24 mouse cellular contexts compared by ENCODE assay signal in genomic region chr5:17426930-17427329, GRCm38 (mm10). TPM values are rescaled to one million over a fixed set of nuclear protein-coding genes. Genes with fewer than 3 reads are reported as not detected.
"Had no signal": no experiment of that assay in that cellular context is flagged by ENCODE, and none has a peak within 500 bp of the region (broad histone marks: within the 10 kb centered on the region; RNA-seq: fewer than 3 reads in every experiment).

No protein-coding gene starts in this region.

- H3K4me1 ChIP-seq: limb, embryonic 10.5 days; liver, embryonic 13.5 days; lung, embryonic 15.5 days; megakaryocyte, embryonic 14.5 days; neural tube, embryonic 13.5 days; stomach, embryonic 15.5 days had no signal

- DNase-seq: liver, embryonic 13.5 days; liver, postnatal 0 days; lung, postnatal 14 days; retina, postnatal 1 day; right cerebral cortex, postnatal 4 days; spleen, adult 18-20 months; thymus, adult 2 months; thymus, postnatal 25 days had no signal

- H3K4me2 ChIP-seq: hindbrain, embryonic 14.5 days; liver, embryonic 13.5 days; lung, embryonic 15.5 days; midbrain, embryonic 11.5 days; neural tube, embryonic 13.5 days; stomach, embryonic 15.5 days had no signal

- H3K4me3 ChIP-seq: limb, embryonic 10.5 days; liver, embryonic 13.5 days; lung, embryonic 15.5 days; megakaryocyte, embryonic 14.5 days; neural tube, embryonic 13.5 days; stomach, embryonic 15.5 days had no signal

- H3K9me3 ChIP-seq: limb, embryonic 10.5 days; liver, embryonic 13.5 days; lung, embryonic 15.5 days; neural tube, embryonic 13.5 days; stomach, embryonic 15.5 days had no signal

- H3K9ac ChIP-seq: hindbrain, embryonic 14.5 days; liver, embryonic 13.5 days; liver, postnatal 0 days; lung, embryonic 15.5 days; neural tube, embryonic 13.5 days; stomach, embryonic 15.5 days had no signal

- H3K27ac ChIP-seq: hindbrain, embryonic 14.5 days; limb, embryonic 10.5 days; liver, embryonic 13.5 days; lung, embryonic 15.5 days; macrophage; neural tube, embryonic 13.5 days; stomach, embryonic 15.5 days had no signal

- H3K27me3 ChIP-seq: liver, embryonic 13.5 days; lung, embryonic 15.5 days; megakaryocyte, embryonic 14.5 days; neural tube, embryonic 13.5 days; stomach, embryonic 15.5 days had no signal

- H3K36me3 ChIP-seq: limb, embryonic 10.5 days; liver, embryonic 13.5 days; lung, embryonic 15.5 days; neural tube, embryonic 13.5 days; stomach, embryonic 15.5 days had no signal

- ATAC-seq: liver, postnatal 0 days; midbrain, embryonic 16.5 days had no signal

RNA-seq across cellular contexts. Expression of gene Speer4f1, which starts 49.0 kb away (rescaled TPM):
- total RNA-seq: layer of hippocampus, adult 8-10 months; layer of hippocampus, postnatal 14 days; left cerebral cortex, adult 18-20 months; left cerebral cortex, postnatal 14 days had no signal
- polyA plus RNA-seq: hindbrain, embryonic 14.5 days; large intestine, adult 2 months; limb, embryonic 10.5 days; limb, embryonic 14.5 days; liver, embryonic 13.5 days; liver, postnatal 0 days; lung, embryonic 15.5 days; macrophage; midbrain, embryonic 16.5 days; neural tube, embryonic 13.5 days; stomach, embryonic 15.5 days; thymus, adult 2 months; urinary bladder, adult 2 months had no signal

RNA-seq across cellular contexts. Expression of gene Speer4f2, which starts 54.0 kb away (rescaled TPM):
- total RNA-seq: layer of hippocampus, adult 8-10 months; layer of hippocampus, postnatal 14 days; left cerebral cortex, adult 18-20 months; left cerebral cortex, postnatal 14 days had no signal
- polyA plus RNA-seq: hindbrain, embryonic 14.5 days; large intestine, adult 2 months; limb, embryonic 10.5 days; limb, embryonic 14.5 days; liver, embryonic 13.5 days; liver, postnatal 0 days; lung, embryonic 15.5 days; macrophage; midbrain, embryonic 11.5 days; midbrain, embryonic 16.5 days; neural tube, embryonic 13.5 days; stomach, embryonic 15.5 days; thymus, adult 2 months; urinary bladder, adult 2 months had no signal
